Mouse (Mus musculus) adrenal gland, adult 8-10 months (tissue): ENCODE data around the gene Ttk. TPM values are rescaled to one million over a fixed set of nuclear protein-coding genes. Genes with fewer than 3 reads are reported as not detected.

Experiments
- DNase-seq: peaks from one replicate; pipeline ENCODE4 v3.0.0; 2022
- total RNA-seq, 4 experiments: library from RNA; stranded (reverse); gene quantifications; 2 replicates each; pipeline ENCODE4 v1.2.4; 2022

Gene Ttk
- total RNA-seq, 4 experiments from 2014 or later = 0.54 to 3.2 (median 1.1) TPM

DNA sequence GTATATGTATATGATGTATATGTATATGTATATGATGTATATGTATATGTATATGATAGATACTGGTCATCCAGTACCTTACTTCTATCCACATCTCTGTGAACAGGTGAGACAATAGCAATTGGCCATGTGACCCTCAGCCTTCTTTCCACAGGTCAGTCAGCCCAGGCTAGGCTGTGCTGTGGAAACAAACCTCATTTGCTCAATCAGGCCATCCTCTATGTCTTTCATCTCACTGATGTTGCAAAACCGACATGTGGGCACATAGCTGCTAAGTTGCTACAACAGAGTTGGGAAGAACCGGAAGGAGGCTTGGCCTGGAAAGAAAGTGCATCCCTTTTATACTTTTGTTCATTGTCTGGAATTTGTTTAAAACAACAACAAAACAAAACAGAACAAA is 67.6 kb downstream of the Ttk start:
- DNase-seq = no peak

DNA sequence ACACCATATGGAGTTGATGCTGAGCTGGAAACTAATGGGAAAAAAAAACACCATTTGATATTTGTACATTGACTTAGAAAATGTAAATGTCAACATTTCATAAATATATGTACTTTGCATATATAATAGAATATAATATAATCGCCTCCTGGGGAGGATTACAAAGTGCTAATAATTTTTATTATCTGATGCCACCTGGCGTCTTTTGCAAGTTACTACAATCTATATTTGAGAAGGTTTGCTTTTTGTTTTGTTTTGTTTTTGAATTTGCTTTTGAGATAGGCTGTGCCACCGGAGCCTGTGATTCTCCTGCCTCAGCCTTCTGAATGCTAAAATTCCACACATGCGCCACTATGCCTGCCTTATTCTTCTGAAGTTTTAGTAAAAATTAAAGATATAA is 71.3 kb downstream of the Ttk start:
- DNase-seq = no peak

DNA sequence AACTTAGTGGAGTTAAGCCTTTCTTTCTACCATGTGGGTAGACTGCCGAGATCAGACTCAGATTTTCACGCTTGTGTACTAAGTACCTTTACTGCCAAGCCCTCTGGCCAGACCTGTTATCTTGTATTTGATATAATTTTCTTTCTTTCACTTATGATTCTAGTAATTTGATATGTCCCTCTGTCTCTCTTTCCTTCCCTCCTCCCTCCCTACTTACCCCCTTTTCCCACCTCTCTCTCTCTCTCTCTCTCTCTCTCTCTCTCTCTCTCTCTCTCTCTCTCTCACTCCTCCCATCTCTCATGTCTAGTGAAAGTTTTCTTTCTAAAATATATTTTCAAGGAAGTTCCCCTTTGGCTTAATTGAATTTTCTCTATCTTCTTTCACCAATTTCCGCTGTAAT is 72.5 kb downstream of the Ttk start:
- no peak for DNase-seq

DNA sequence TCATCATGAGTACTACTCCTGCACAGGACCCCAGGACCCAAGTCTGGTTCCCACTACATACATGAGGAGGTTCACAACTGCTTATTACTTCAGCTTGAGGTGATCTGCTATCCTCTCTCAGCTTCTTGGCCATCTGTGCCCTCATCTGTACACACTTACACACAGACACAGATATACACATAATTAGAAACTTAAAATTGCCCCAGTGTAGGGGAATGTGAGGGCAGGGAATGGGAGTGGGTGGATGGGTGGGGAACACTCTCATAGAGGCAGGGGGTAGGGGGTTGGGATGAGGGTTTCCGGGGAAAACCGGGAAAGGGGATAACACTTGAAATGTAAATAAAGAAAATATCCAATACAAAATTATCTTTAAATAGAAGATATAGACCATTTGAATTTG is 75.3 kb downstream of the Ttk start:
- DNase-seq = no peak

DNA sequence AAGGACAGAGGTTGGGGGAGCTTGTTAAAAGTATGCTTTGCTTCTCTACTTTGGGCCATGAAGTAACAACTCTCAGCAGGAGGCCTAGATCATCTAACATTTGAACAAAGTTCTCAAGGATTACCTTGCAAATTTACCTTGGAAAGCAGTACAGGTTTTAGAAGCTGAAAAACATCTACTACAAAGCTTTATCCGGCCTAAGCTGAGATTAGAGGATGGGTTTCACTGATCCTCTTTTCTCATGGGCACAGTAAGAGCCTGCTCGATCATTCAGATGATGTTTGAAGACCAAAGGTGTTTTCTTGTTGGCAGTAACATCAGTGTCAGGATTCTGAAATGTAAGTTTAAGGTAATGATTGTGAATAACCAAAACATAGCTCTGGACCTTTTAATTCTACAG is 76.4 kb downstream of the Ttk start:
- DNase-seq = no peak

Other genes starting within 250 kb of the Ttk start
- gene Elovl4, start 28.4 kb upstream of the Ttk start, total RNA-seq = 1 to 10 TPM in 3 of 4 experiments, under 1 TPM in 1; 0.86 to 1.7 (median 1.4) TPM
- gene Bckdhb, start 90.5 kb downstream of the Ttk start, total RNA-seq = 10 to 100 TPM; 36.6 to 80.9 (median 60.9) TPM